Mouse (Mus musculus) liver (tissue): ENCODE data around the gene Vangl1.
"Not testable (repeated sequence)": the region's sequence is repeated elsewhere in the genome, so short reads cannot be mapped to it uniquely, and the experiment has no call there.

Source experiments
- DNase-seq: peaks from one replicate; pipeline ENCODE4 v3.0.0-alpha.2; 2020; ENCODE audit warnings: mixed read lengths

Gene Vangl1

DNA sequence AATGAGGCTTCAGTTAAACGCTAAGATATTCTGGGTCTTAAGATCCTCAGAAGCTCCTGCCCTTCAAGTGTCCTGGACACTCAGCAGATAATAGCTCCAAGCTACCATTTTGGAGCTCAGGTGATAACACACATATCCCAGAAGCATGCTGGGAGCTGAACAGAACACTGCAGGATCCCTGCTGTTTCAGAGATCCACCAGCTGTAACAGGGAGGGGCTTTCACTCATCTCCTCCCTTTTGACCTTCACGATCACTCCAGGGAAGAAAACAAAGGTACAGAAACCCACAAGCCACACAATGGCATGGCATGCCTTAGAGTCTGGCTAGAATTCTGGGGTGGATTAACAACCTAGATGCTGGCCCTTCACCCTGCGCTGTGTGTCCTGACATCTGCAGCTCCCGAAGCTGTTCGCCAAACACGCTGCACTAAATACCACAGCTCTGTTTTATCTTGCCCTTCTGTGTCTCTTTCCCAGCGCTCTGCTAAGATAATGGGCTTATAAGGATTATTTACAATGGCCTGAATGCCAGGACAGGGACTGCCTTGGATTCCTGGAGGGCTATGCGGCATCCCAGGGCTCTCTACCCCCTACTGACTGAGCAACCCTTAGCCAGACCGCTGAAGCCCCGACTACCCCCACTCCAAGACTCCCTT is 36.8 kb downstream of the Vangl1 start:
- DNase-seq = peak; percentile 42

GRCm38 (mm10) chr3:102166794-102167193 is 37.7 kb downstream of the Vangl1 start:
- no peak for DNase-seq

GRCm38 (mm10) chr3:102166287-102166620 is 38.2 kb downstream of the Vangl1 start:
- peak; percentile 53 for DNase-seq

- peak; percentile 97 for DNase-seq
These were observed 38.8 kb downstream of the Vangl1 start for GRCm38 (mm10) chr3:102165536-102166286.

GRCm38 (mm10) chr3:102164911-102165310 is 39.6 kb downstream of the Vangl1 start:
- peak; percentile 65 for DNase-seq

- not testable (repeated sequence) for DNase-seq
These were observed 40.6 kb downstream of the Vangl1 start for GRCm38 (mm10) chr3:102163861-102164260.

DNA sequence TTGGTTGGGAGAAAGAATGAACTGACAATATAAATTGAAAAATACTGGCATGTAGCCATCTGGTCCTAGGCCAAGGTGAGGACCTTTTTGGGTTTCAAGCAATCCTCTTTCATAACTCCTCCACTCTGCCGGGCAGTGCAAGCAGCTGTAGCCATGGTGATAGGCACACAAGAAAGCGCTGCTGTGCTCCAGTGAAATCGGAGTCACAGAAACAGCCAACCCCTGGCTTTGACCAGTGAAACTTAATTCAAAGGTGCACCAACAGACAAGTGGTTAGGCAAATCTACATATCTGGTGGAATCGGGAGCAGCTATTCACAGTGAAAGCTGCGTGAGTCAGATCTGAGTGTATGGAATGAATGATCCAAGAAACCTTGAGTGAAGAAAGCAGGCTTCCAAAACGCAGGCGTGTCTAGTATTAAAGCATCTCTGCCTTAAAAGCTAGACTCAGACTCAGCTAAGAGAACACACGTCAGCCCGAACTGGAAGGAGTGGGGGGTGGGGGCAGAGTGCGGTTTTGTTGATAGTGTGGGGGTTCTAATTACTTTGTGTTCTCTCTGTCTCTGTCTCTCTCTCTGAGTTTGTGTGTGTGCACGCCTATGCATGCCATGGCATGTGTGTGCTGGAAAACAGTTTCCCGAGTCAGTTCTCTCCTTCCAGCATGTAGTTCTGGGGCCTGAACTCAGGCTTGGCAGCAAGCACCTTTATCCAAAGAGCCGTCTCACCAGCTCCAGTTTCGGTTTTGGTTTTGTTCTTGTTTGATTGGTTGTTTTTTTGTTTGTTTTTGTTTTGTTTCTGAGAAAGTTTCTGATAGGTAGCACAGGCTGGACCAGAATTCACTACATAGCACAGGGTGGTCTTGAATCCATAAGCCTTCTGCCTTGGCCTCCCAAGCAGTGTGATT is 44.8 kb downstream of the Vangl1 start:
- DNase-seq = no peak

- no peak for DNase-seq
These were observed 45.6 kb downstream of the Vangl1 start for GRCm38 (mm10) chr3:102158759-102159422.

- no peak for DNase-seq
These were observed 46.8 kb downstream of the Vangl1 start for GRCm38 (mm10) chr3:102157652-102158051.

DNA sequence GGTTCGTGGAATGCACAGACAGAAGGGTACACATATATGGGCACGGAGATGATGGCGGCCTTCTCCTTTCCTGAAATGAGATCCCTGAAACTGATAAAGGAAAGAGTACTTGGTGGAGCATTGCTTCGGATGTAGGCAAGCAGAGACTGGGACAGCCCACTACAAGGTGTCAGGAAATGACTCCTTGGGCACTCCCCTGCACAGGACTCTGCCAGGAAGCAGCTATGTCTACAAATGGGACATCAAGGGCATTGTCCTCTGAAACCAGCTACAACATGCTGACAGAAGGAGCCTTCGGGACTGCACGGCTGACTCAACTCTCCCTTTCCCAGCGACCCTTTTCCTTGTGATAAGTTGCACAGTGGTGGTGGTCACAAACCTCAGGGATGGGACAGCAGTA is 47.8 kb downstream of the Vangl1 start:
- no peak for DNase-seq

DNA sequence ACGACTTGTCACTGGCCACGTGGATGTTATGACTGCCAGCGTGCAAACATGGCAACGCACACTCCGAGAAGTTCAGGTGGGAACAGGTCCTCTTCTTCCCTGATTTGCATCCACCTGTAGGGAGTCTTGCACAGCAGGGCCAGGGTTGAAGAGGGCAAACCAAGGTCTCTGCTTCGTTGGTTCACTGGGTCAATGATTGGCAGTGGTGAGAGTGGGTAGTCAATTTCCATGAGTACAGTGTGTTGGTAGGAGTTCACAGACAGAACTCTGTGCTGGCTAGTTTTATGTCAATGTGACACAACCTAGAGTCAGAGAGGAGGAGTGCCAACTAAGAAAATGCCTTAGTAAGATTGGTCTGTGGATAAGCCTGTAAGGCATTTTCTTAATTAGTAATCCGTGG is 50.4 kb downstream of the Vangl1 start:
- DNase-seq = no peak

GRCm38 (mm10) chr3:102152872-102153271 is 51.6 kb downstream of the Vangl1 start:
- no peak for DNase-seq

DNA sequence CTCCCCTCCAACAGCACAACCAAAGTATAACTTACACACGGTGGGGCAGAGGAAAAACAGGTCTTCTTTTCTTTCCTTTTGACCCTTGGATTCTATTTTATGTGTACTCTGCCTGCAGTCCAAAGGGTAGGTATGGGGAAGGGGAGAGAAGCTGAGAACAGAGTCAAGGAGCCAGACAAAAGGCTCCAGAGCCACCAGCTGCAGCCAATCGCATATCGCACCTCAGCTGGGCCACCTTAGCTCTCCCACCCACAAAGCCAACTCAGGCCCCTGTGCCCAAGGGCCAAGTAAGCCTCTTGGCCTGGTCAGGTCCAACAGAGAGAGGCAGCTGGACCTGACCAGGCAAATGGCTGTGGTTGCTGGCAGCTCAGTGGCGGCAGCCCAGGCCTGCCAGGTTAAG is 52.0 kb downstream of the Vangl1 start:
- DNase-seq = no peak

- DNase-seq = no peak
These were observed 52.6 kb downstream of the Vangl1 start for GRCm38 (mm10) chr3:102151850-102152249.

GRCm38 (mm10) chr3:102149941-102150340 is 54.6 kb downstream of the Vangl1 start:
- DNase-seq = no peak

DNA sequence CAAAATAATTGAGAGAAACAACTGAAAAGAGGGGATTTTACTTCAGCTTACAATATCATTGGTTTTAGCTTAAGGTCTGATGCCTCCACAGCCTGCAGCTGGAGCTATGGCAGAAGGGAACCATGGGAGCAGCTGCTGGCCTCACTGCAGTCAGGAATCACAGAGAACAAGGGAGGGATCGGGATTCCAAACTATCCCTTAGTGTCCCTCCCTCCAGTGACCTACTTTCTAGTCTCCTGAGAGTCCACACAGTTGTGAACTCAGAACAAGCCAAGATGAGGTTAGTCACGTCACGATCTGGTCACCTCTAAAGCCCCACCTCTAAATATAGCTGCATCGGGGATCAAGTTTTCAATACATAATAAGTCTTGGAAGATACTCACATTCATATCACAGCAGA is 57.3 kb downstream of the Vangl1 start:
- no peak for DNase-seq

- no peak for DNase-seq
These were observed 58.1 kb downstream of the Vangl1 start for GRCm38 (mm10) chr3:102146428-102146827.

DNA sequence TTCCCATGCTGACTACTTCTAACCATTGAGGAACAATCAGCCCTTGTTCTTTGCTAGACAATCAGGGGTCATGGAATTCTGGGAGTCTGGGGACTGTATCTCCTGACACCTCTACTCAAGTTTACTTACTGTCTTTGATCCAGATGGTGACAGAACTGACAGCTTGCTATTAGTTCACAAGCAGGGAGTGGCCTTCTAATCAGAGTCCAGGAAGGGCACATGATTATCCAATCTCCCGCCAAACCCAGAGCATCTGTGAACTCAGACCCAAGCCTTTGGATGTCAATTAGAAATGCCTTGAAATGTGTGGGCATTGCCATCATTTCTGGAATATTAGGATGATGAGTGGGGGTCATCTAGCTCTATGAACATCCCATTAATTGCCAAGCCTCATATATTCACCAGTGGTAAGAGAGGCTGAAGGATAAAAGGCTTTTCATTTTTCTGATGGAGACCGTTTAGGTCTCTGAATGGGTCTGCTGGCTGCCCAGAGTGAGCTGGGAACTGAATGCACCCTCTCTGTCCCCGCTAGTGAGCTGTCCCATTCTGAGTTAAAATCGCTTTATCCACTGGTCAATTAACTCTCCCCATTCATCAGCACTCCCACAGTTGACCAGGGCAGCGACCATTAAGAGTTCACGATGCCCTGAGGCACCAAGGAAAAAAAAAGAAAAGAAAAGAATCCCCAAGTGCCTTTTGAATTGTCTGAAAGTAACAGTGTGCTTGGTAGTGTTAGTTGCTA is 58.7 kb downstream of the Vangl1 start:
- peak; percentile 47 for DNase-seq

DNA sequence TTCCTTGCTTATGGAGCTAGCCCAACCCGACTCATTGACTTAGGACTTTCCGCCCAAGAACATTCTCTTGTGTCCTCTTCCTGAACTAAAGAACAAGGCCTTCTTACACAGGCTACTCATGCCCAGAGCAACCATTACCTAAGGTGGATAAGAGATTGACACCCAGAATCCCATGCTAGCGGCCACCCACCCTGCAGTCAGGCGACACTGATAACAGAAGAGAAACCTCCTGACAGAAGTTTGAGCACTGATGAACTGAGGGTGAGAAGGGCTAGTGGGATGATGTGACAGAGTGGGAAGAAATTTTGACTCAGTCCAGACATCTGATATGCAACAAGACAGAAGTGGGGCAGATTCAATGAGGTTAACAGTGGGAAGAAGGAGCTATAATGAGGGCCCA is 60.1 kb downstream of the Vangl1 start:
- DNase-seq = peak; percentile 84

- peak; percentile 74 for DNase-seq
These were observed 61.0 kb downstream of the Vangl1 start for GRCm38 (mm10) chr3:102143536-102143935.

GRCm38 (mm10) chr3:102142947-102143346 is 61.5 kb downstream of the Vangl1 start:
- DNase-seq = no peak

GRCm38 (mm10) chr3:102141893-102142292 is 62.6 kb downstream of the Vangl1 start:
- DNase-seq = no peak
